ENCODE assay signal across 13 mouse cellular contexts in genomic region chr15:12025341-12025740, GRCm38 (mm10).
"Had no signal": no experiment of that assay in that cellular context is flagged by ENCODE, and none has a peak within 500 bp of the region (broad histone marks: within the 10 kb centered on the region; RNA-seq: fewer than 3 reads in every experiment).

No protein-coding gene starts in this region.

- H3K27ac ChIP-seq: liver, embryonic 13.5 days; stomach, embryonic 15.5 days had no signal

- H3K36me3 ChIP-seq: liver, embryonic 13.5 days; stomach, embryonic 15.5 days had no signal

- H3K4me3 ChIP-seq: liver, embryonic 13.5 days; stomach, embryonic 15.5 days had no signal

- DNase-seq: kidney, adult 9 months; kidney, postnatal 14 days; kidney, postnatal 4 days; liver, embryonic 13.5 days; lung, adult 2 months; lung, postnatal 14 days; lung, postnatal 4 days; midbrain, embryonic 14.5 days; right cerebral cortex, postnatal 14 days; right cerebral cortex, postnatal 4 days; thymus, postnatal 25 days had no signal

- H3K4me2 ChIP-seq: liver, embryonic 13.5 days; midbrain, embryonic 11.5 days; stomach, embryonic 15.5 days had no signal

- H3K27me3 ChIP-seq: liver, embryonic 13.5 days; stomach, embryonic 15.5 days had no signal

- H3K9ac ChIP-seq: liver, embryonic 13.5 days; stomach, embryonic 15.5 days had no signal

- H3K9me3 ChIP-seq: liver, embryonic 13.5 days; stomach, embryonic 15.5 days had no signal

- H3K4me1 ChIP-seq: liver, embryonic 13.5 days; stomach, embryonic 15.5 days had no signal
